Mouse (Mus musculus) layer of hippocampus, postnatal 36 days (tissue): ENCODE data around the gene F8. TPM values are rescaled to one million over a fixed set of nuclear protein-coding genes. Genes with fewer than 3 reads are reported as not detected.
"Not testable (repeated sequence)": the region's sequence is repeated elsewhere in the genome, so short reads cannot be mapped to it uniquely, and the experiment has no call there.

ENCODE experiments used
- DNase-seq, 2 experiments: peaks; one replicate each; pipeline ENCODE4 v3.0.0; 2022
- total RNA-seq, 2 experiments: library from RNA; stranded (reverse); gene quantifications; 2 replicates each; pipeline ENCODE4 v1.2.3; 2021

F8 gene
- 1 to 10 TPM; 2.5 to 2.7 TPM for total RNA-seq

- DNase-seq, result peak; percentile 30 to 44
Observed at GRCm38 (mm10) chrX:75382195-75382771, at the start of gene F8, which contains the start of gene Fundc2. TSS of gene F8 (minus strand) at chrX:75382615. TSS of gene Fundc2 (plus strand) at chrX:75382399.

DNA sequence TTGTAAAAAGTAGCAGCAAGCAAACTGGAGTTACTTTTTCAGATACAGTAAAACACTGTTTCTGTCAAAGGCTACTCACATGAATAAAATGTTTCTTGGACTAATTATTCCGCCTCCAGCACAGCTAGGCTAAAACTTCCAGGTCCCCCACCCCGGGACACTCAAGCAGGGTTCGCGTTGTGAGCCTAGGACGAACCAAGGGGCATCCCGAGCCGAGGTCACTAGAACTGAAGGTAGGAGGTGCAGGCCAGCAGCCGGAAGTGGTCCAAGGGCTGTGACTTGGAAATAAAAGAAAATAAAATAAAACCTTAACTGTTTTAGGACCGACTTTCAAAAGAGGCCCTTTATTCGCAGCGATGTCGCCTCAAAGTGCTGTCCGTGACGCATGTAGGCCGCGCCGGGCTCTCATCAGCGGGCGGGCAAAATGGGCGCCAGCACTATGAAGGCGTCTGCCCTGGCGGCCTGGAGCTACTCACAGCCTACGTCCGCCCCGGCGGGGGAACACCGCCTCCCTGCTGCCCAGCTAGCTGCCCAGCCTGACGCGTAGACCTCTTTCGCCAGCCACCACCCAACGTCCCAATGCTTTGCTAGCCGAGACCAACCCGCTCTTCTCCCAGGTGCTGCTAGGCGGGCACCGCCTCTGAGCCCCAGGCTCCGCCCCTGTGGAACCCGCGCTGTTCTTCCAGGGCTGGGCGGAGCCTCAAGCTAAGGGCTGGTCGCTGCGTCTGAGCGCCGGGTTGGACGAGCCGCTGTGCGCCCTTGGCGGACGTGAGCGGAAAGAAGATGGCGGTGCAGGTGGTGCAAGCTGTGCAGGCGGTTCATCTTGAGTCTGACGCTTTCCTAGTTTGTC, 33.7 kb upstream of the F8 start, which contains the start of the genes Cmc4, Mtcp1 and Brcc3:
Gene Cmc4, minus strand, starts transcription at position 649 of the 850 bp plus-strand sequence.
Gene Mtcp1, minus strand, starts transcription at position 653 of the 850 bp plus-strand sequence.
Gene Brcc3, plus strand, starts transcription at position 693 of the 850 bp plus-strand sequence.
- peak; percentile 83 to 86 for DNase-seq

DNA sequence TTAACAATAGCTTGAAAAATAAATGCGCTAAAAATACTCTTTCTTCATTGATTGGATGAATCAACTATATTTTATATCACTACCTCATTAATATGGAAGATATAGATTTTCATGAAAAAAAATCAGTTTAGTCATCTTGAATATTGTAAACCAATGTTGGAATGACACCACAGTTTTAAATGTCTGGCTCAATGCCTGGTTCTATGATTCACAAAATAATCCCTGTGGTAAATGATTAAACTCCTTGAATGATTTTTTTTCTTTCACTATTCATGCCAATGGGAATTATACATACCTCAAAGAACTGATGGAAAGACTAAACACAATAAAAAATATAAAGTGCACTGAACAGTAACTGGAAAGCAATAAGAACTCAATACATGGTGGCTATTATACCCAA, 27.3 kb upstream of the F8 start:
- DNase-seq, result no peak

- DNase-seq, result no peak
Observed at GRCm38 (mm10) chrX:75403350-75403749, 20.9 kb upstream of the F8 start.

DNA sequence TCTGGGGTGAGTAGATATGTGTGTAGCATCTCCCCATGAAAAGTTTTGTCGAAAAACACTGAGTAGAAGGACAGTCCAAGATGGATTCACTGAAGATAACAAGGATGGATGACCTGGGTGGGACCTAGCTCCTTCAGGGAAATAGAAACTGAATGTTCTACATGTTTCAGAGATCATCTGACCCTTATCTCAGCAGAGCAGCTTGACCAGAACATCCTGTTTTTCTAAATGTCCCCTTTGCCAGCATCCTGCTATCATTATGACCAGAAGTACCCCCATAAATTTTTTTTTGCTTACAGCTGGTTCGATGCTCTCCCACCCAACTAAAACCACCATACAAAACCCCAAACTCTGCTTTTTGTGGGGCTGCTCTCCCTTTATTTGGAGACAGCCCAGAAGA, 20.3 kb upstream of the F8 start:
- DNase-seq, result no peak

GRCm38 (mm10) chrX:75399471-75399870, 17.1 kb upstream of the F8 start:
- DNase-seq, result no peak

DNA sequence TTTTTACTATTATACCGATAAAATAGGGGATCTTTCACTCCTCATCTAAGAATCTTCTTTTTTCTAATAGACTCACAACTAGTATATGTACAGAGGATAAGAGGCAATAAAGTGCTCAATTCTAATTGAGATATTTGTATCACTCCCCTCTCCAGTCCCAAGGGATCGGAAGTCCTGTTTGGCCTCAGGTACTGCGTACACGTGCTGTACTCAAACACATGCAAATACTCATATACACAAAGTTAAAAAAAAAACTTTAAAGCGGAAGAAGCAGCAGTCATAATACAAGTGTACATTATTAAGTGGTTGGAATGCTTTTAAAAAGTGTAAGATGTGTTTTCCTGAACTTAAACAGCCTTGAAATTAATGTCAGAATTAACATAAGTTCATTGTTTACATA, 716 bp downstream of the F8 start:
- DNase-seq, result no peak

GRCm38 (mm10) chrX:75381176-75381575, 1.2 kb downstream of the F8 start:
- DNase-seq, result no peak

GRCm38 (mm10) chrX:75376815-75377214, 5.6 kb downstream of the F8 start:
- no peak for DNase-seq

DNA sequence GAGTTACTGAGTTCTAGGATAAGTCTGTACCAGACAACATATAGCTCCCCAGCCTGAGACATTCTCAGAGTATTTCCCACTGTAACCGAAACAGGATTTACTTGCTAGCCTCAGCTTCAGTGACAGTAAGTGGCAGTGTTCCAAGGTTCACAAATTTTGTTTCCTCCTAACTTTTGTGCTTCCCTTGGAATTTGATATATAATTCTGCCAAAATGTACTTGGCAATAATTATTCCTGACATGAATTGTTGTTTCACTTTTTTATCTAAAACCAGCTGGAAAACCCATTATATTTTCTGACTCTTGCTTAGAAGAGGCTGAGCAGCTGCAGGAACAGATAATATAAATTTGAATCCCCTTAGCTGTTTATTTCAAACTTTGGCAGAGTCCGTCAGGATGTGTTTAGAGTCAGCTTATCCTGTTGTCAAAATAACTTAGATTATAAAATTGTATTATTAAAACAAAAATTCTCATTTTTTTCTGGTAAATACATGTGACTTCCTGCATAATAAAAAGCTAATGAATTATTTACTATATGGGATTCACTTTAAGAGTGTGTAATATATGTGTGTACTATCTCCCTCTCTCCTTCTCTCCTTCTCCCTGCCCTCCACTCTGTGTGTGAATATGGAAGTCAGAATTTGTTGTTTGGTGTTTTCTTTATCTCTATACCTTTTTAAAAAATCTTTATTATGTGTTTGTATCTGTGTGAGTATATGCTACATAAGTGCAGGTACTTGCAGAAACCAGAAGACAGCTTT, 9.6 kb downstream of the F8 start:
- no peak for DNase-seq

DNA sequence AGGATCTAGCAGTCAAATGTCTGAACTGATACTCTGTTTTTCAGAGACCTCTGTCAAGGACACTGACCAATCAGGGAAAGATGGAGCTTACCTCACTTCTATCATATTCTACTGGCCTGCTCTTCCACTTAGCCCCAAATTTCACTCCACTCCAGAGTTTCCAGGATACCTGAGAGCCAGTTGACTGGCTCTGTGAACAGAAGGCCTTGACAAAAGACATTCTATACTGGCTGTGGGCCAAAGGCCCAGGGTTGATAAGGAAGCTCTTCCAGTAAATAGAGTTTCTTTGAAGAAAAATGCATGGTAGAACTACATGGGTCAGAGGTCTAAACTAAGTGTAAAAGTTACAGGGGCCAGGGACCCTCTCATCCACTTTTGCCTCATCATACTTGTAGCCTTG, 12.2 kb downstream of the F8 start:
- no peak for DNase-seq

DNA sequence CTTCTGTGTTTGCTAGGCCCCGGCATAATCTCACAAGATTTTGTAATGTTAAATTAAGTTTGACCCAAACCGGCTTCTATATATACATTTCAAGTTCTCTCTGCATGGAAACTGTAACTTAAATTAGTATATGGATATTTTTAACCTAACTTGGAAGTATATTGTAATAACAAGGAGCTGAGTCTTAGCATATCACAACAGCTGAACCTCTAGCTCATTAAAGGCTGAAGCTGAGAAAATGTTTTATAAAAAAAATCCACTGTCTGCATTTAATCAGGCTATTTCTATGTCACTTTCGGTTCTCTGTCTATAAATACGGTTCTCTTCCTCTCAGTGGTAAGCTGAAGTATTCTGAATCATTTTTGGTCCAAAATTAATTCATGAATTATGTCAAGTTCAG, 58.9 kb downstream of the F8 start:
- no peak for DNase-seq

DNA sequence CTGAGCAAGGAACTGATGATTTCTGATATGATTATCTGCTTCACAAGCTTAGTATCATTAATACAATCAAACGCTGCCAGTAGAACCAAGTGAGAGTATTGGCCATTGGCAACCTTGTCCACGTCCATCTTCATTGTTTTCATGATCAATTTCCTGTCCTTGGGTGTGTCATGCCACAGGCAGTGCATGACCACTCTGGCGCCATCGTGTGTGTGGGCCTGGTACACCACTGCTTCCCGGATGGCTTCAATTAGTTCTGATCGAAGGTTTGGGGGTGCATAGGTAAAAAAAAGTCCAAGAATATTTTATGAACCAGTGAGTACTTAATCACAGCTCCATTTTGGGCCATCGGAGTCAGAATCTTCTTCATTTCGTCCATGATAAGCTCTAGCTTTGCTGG, 110.7 kb downstream of the F8 start:
- DNase-seq, result no peak

GRCm38 (mm10) chrX:75233603-75234376, 148.6 kb downstream of the F8 start:
- DNase-seq, result not testable (repeated sequence)

DNA sequence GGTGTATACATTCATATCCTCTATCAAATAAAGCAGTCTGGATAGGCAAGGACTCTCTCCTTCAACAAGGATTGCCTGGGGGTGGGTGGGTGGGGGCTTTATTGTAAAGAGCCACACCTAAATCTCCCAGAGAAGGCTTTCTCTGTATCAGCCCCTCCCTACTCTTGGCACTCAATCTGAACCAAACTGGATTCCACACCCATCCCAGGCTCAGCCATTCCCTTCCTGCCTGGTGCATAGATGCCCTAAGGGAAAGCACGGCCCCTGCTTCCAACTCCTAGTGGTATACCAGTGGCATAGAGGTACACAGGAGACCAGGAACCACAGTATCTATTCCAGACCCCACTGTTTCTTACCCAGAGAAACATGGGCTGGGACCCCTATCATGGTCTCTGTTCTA, 151.0 kb downstream of the F8 start:
- no peak for DNase-seq

DNA sequence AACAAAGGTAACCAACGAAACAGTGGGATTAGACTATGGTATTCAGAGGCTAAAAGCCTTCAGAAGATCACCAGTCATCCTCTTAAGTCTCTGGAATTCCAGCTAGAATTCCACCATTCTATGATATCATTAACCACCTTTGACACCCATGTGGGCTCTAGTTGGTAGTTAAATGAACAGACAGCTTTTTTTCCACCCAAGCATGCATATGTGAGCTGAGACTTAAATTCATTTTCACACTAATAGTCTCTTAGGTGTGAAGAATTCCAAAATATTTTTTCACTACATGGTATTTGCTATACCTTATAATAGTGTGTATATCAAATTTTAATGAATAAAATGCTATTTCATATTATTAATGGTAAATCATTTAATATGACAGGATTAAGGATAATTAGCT, 218.7 kb downstream of the F8 start, which contains the start of gene Smim9:
Gene Smim9, minus strand, starts transcription at position 101 of the 400 bp plus-strand sequence.
- no peak for DNase-seq

DNA sequence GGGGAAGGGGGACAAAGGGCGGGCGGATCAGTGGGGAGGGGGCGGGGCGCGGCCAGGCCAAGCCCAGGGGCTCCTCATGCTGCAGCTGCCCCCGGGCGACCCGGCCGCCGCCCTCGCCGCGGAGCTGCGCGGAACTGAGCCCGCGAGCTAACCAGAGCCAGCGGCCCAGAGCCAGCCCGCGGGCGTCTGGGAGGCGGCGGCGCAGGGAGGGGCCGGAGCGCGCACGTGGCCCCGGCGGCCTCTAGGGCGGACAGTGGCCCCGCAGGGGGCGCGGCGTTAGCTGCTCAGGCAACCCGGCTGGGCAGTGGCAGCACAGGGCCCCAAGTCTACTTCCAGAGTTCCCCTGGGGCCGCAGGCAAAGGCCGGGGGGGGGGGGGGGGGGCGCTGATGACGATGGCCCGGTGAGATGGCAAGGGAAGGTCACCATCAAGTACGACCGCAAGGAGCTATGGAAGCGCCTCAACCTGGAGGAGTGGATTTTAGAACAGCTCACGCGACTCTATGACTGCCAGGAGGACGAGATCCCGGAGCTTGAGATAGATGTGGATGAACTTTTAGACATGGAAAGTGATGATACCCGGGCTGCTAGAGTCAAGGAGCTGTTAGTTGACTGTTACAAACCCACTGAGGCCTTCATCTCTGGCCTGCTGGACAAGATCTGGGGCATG, 226.7 kb downstream of the F8 start:
- DNase-seq, result peak in 1 of 2 experiments; percentile 3

- DNase-seq, result no peak
Observed at GRCm38 (mm10) chrX:75152249-75152648, 230.2 kb downstream of the F8 start.

GRCm38 (mm10) chrX:75150304-75150703, 232.1 kb downstream of the F8 start:
- DNase-seq, result no peak

DNA sequence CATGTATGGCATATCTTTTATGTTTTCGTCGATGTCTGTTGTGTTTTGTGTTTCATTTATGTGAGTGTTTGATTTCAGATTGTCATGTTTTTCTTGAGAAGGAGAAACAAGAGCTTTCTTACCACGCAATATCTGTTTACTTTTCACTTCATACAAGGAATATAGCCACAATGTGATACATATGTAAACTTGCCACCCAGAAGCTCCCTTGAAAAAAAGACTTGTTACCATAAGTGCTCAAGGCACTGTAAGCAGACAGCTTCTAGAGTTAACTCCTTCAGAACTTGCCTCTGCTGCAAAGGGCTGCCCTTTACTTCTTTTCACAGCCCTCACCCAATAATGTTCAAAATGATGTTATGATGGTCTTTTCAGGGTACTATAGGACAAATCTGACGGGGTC, 234.0 kb downstream of the F8 start:
- no peak for DNase-seq

- not testable (repeated sequence) for DNase-seq
Observed at GRCm38 (mm10) chrX:75143124-75143555, 239.3 kb downstream of the F8 start.
